8 mouse cellular contexts compared by ENCODE assay signal in genomic region chr8:111299363-111299820, GRCm38 (mm10). TPM values are rescaled to one million over a fixed set of nuclear protein-coding genes. Genes with fewer than 3 reads are reported as not detected.
A peak's percentile ranks its signal among the peaks of the same experiment; 100 is the strongest.
DNase-seq lines count a peak whose midpoint lies in the region; ATAC-seq and TF ChIP-seq lines count a peak whose summit lies in the region.

No protein-coding gene starts in this region.

- H3K27ac ChIP-seq in ES-E14 (ENCODE audit: insufficient read depth, low read depth, low read length, poor library complexity, severe bottlenecking) = peak overlapping the region; percentile 93
- H3K27ac ChIP-seq in brown adipose tissue, adult 24 weeks (replicated peaks; ENCODE audit: low read depth, low read length) = peak overlapping the region; percentile 37; the same call in 1 of the 2 replicates
- peak overlapping the region; percentile 65; the same call in 1 of the 2 replicates for H3K27ac ChIP-seq in forebrain, embryonic 13.5 days

- peak overlapping the region; percentile 96 for H3K9ac ChIP-seq in ES-E14 (ENCODE audit: insufficient read depth, low read depth, low read length, poor library complexity, severe bottlenecking)
- peak overlapping the region; percentile 94 for H3K9ac ChIP-seq in forebrain, embryonic 13.5 days

- in situ Hi-C loops in ES-E14 (cut with MboI; ENCODE audit: low sequenced_read_pairs in 2 of 2, unreplicated experiment in 2 of 2) = loop anchor here in 1 of 2 experiments (25.0 kb wide), 1 partner anchor 462 kb away; the partner anchor contains the start of genes Cog4 and Sf3b3

- peak overlapping the region; percentile 87 to 97 for H3K4me3 ChIP-seq in ES-E14 (ENCODE audit: insufficient read depth in 1 of 2, low read depth in 1 of 2, low read length in 2 of 2, poor library complexity in 1 of 2, severe bottlenecking in 1 of 2)
- H3K4me3 ChIP-seq in brown adipose tissue, adult 24 weeks (ENCODE audit: insufficient read depth, low read depth, low read length) = peak overlapping the region; percentile 92
- H3K4me3 ChIP-seq in forebrain, embryonic 13.5 days = peak overlapping the region; percentile 95

- peaks cover 6% of the 10 kb centered on the region; the same call in 1 of the 2 replicates for H3K36me3 ChIP-seq in ES-E14 (ENCODE audit: control insufficient read depth, insufficient read depth, low read length, poor library complexity, severe bottlenecking)
- H3K36me3 ChIP-seq in forebrain, embryonic 13.5 days (ENCODE audit: poor library complexity, severe bottlenecking) = peaks cover 22% of the 10 kb centered on the region

- H3K4me2 ChIP-seq in forebrain, embryonic 13.5 days = peak overlapping the region; percentile 73

- 0 out of 2 replicates have a peak, but pooled peaks have one; percentile 6 for ATAC-seq in forebrain, embryonic 13.5 days

- under 1% methylated on average over 28 of the region's 28 CpGs for WGBS in forebrain, embryonic 13.5 days

- H3K9me3 ChIP-seq in ES-E14 (ENCODE audit: control insufficient read depth, insufficient read depth, low read depth, low read length) = no peaks in the 10 kb centered on the region
- H3K9me3 ChIP-seq in forebrain, embryonic 13.5 days (replicated peaks) = no peaks in the 10 kb centered on the region

- peaks cover 0 to 5% of the 10 kb centered on the region in 2 experiments; a peak in 1 of 4 replicates for H3K4me1 ChIP-seq in ES-E14 (ENCODE audit: control insufficient read depth in 2 of 2, insufficient read depth in 2 of 2, low read length in 2 of 2, poor library complexity in 1 of 2)
- no peaks in the 10 kb centered on the region for H3K4me1 ChIP-seq in brown adipose tissue, adult 24 weeks (ENCODE audit: control insufficient read depth, insufficient read depth, insufficient read length, low read length)
- peaks cover 17% of the 10 kb centered on the region for H3K4me1 ChIP-seq in forebrain, embryonic 13.5 days

- no peaks in the 10 kb centered on the region for H3K27me3 ChIP-seq in forebrain, embryonic 13.5 days

- no peak for DNase-seq in ES-E14 (ENCODE audit: low read depth, low spot score)
- DNase-seq in heart, postnatal 4 days = peak; percentile 65
- DNase-seq in layer of hippocampus, postnatal 14 days (ENCODE audit: low spot score in 2 of 2) = peak; percentile 21 to 24
- peak; percentile 67 for DNase-seq in lung, postnatal 10 days
- peak; percentile 17 for DNase-seq in ovary, postnatal 10 days (ENCODE audit: low spot score)
- peak; percentile 71 for DNase-seq in thymus, postnatal 25 days

TF ChIP-seq in ES-E14, 5 proteins besides CTCF, POLR2A, EP300 and RAD21:
- no peak for TF ChIP-seq HCFC1 (IDR thresholded peaks at IDR 0.05; ENCODE audit: borderline replicate concordance, insufficient read depth, low read length)
- TF ChIP-seq MAFK (IDR thresholded peaks at IDR 0.05; ENCODE audit: insufficient read depth, low read depth, low read length) = no peak
- no peak for TF ChIP-seq ZNF384 (IDR thresholded peaks at IDR 0.05; ENCODE audit: low read depth, low read length)
- no peak for TF ChIP-seq CHD2 (IDR thresholded peaks at IDR 0.05; ENCODE audit: low read depth, low read length)
- no peak for TF ChIP-seq ZC3H11A (IDR thresholded peaks at IDR 0.05; ENCODE audit: borderline replicate concordance, low read depth, low read length)

RNA-seq across cellular contexts. Expression of gene Rfwd3, which starts 0.6 kb away (rescaled TPM):
- 43.1 and 73.8 TPM in 2 replicates for total RNA-seq in ES-E14 (2012; rRNA removed)
- 7.0 and 9.1 TPM in 2 replicates for polyA plus RNA-seq in brown adipose tissue, adult 24 weeks (2012; ENCODE audit: insufficient read depth, insufficient read length, missing spikeins)
- 47.9 and 52.6 TPM in 2 replicates for polyA plus RNA-seq in forebrain, embryonic 13.5 days (2015; fragmentation: Nextera tagmentation; extraction: Ambion mirVana)
- 10 to 100 TPM; 28.4 to 30.5 TPM for total RNA-seq in heart, postnatal 4 days (2021)
- 10 to 100 TPM; 19.7 to 20.3 TPM for total RNA-seq in layer of hippocampus, postnatal 14 days (2021)

RNA-seq across cellular contexts. Expression of gene Mlkl, which starts 38.6 kb away (rescaled TPM):
- 0.95 and 1.2 TPM in 2 replicates for total RNA-seq in ES-E14 (2012; rRNA removed)
- 2.7 and 2.8 TPM in 2 replicates for polyA plus RNA-seq in brown adipose tissue, adult 24 weeks (2012; ENCODE audit: insufficient read depth, insufficient read length, missing spikeins)
- 0.23 and 0.53 TPM in 2 replicates for polyA plus RNA-seq in forebrain, embryonic 13.5 days (2015; fragmentation: Nextera tagmentation; extraction: Ambion mirVana)
- 1 to 10 TPM; 4.3 to 4.7 TPM for total RNA-seq in heart, postnatal 4 days (2021)
- total RNA-seq in layer of hippocampus, postnatal 14 days (2021) = under 1 TPM; 0.37 to 0.91 TPM

RNA-seq across cellular contexts. Expression of gene Glg1, which starts 40.4 kb away (rescaled TPM):
- total RNA-seq in ES-E14 (2012; rRNA removed) = 87.4 and 136 TPM in 2 replicates
- 13.9 and 21.8 TPM in 2 replicates for polyA plus RNA-seq in brown adipose tissue, adult 24 weeks (2012; ENCODE audit: insufficient read depth, insufficient read length, missing spikeins)
- polyA plus RNA-seq in forebrain, embryonic 13.5 days (2015; fragmentation: Nextera tagmentation; extraction: Ambion mirVana) = 57.0 and 61.3 TPM in 2 replicates
- total RNA-seq in heart, postnatal 4 days (2021) = 100 to 1,000 TPM; 107 TPM
- 100 to 1,000 TPM; 129 TPM for total RNA-seq in layer of hippocampus, postnatal 14 days (2021)

Comparison
In these comparisons a context has a peak if more than half of its experiments do, and no peak if none do; other contexts are left out.
1. H3K27ac ChIP-seq: peak in every context shown above with its lines; median percentile 93 in ES-E14; 65 in forebrain, embryonic 13.5 days; 37 in brown adipose tissue, adult 24 weeks.